Mouse (Mus musculus) limb, embryonic 12.5 days (tissue): ENCODE measurements around the gene Nop2. TPM values are rescaled to one million over a fixed set of nuclear protein-coding genes. Genes with fewer than 3 reads are reported as not detected.
A peak's percentile ranks its signal among the peaks of the same experiment; 100 is the strongest.

Experiments used
- ATAC-seq: fragments of 200-750 bp; cut with Nextera tagmentation; 2 replicates; pipeline ENCODE4 v1.8.0; 2017; ENCODE audit warnings: low read depth, moderate TSS enrichment; ENCODE audit not compliant: insufficient number of reproducible peaks, insufficient read depth, low FRiP score, low TSS enrichment
- H3K27ac ChIP-seq: fragments of 300-500 bp; sonication (generic); 2 replicates; pipeline ENCODE4 v1.5.1; 2016; ENCODE audit warnings: mild to moderate bottlenecking, moderate library complexity
- H3K27me3 ChIP-seq: fragments of 300-500 bp; sonication (generic); 2 replicates; pipeline ENCODE4 v1.6.1; 2016; ENCODE audit warnings: mild to moderate bottlenecking, moderate library complexity
- H3K36me3 ChIP-seq: fragments of 300-500 bp; sonication (generic); 2 replicates; pipeline ENCODE4 v1.6.1; 2016; ENCODE audit warnings: mild to moderate bottlenecking, moderate library complexity
- H3K4me1 ChIP-seq: fragments of 300-500 bp; sonication (generic); replicated peaks from 2 replicates; pipeline ENCODE4 v1.6.1; 2016
- H3K4me2 ChIP-seq: fragments of 300-500 bp; sonication (generic); 2 replicates; pipeline ENCODE4 v1.6.1; 2016; ENCODE audit warnings: mild to moderate bottlenecking, moderate library complexity
- H3K4me3 ChIP-seq: fragments of 300-500 bp; sonication (generic); replicated peaks from 2 replicates; pipeline ENCODE4 v1.5.1; 2016; ENCODE audit warnings: mild to moderate bottlenecking
- H3K9ac ChIP-seq: fragments of 300-500 bp; sonication (generic); replicated peaks from 2 replicates; pipeline ENCODE4 v1.6.1; 2016; ENCODE audit warnings: mild to moderate bottlenecking, moderate library complexity
- H3K9me3 ChIP-seq: fragments of 300-500 bp; sonication (generic); 2 replicates; pipeline ENCODE4 v1.6.1; 2016; ENCODE audit warnings: mild to moderate bottlenecking, moderate library complexity
- WGBS: fragments of 180-500 bp; shearing (Covaris S2); methylation state at CpG from one replicate; pipeline ENCODE4 v1.1.7; 2016; 5-methylcytosine and 5-hydroxymethylcytosine counted together
- polyA plus RNA-seq: library from polyadenylated mRNA; unstranded; fragments of >200 nt; fragmentation: Nextera tagmentation; extraction: Ambion mirVana; gene quantifications from 2 replicates; pipeline ENCODE4 v1.2.1, GENCODE M21; 2016

Gene Nop2
- polyA plus RNA-seq, 1 experiment from 2014 or later = 72.6 TPM

DNA sequence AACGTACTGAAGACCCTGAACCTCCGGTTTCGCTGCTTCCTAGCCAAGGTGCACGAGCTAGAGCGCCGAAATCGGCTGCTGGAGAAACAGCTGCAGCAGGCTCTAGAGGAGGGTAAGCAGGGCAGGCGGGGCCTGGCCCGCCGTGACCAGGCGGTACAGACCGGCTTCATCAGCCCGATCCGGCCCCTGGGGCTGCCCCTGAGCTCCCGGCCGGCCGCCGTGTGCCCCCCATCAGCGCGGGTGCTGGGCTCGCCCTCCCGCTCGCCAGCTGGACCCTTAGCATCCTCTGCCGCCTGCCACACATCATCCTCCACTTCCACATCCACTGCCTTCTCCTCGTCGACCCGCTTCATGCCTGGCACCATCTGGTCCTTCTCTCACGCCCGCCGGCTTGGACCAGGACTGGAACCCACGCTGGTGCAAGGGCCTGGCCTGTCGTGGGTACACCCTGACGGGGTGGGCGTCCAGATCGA, 13.8 kb downstream of the Nop2 start:
- peaks cover 40% of the 10 kb centered on the region for H3K4me1 ChIP-seq
- peak overlapping the region; percentile 97 for H3K4me2 ChIP-seq
- H3K27ac ChIP-seq = peak overlapping the region; percentile 95
- H3K9ac ChIP-seq = peak overlapping the region; percentile 90
- no peaks in the 10 kb centered on the region for H3K9me3 ChIP-seq
- peak; percentile 63; the same call in 1 of the 2 replicates for ATAC-seq
- under 1% methylated on average over 35 of the region's 35 CpGs for WGBS
- H3K4me3 ChIP-seq = peak overlapping the region; percentile 82
- no peaks in the 10 kb centered on the region for H3K27me3 ChIP-seq
- H3K36me3 ChIP-seq = peaks cover 50% of the 10 kb centered on the region

DNA sequence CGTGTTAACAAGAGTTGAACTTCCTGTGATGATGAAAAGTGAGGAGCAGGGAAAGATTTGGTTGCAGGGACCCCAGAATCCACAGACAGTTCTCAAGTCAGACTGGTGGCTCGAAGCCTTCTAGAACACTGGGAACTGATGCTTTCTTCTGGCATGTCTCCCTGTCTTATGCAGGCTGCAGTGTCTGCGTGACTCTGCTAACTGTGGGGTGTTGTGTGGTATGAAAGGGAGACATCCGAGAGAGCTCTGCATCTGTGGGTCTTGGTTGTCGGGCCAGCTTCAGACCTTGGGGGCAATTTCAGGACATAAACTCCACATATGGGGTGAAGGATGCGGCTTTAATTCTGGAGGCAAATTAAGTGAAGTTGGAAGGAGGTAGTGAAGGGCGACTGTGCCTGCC, 14.4 kb downstream of the Nop2 start:
- H3K4me2 ChIP-seq = peak overlapping the region; percentile 97
- peak overlapping the region; percentile 95; the same call in 1 of the 2 replicates for H3K27ac ChIP-seq
- H3K4me1 ChIP-seq = peaks cover 40% of the 10 kb centered on the region
- peak overlapping the region; percentile 82 for H3K4me3 ChIP-seq
- no peaks in the 10 kb centered on the region for H3K9me3 ChIP-seq
- no peak for ATAC-seq
- peaks cover 48% of the 10 kb centered on the region for H3K36me3 ChIP-seq
- H3K9ac ChIP-seq = peak overlapping the region; percentile 90
- no peaks in the 10 kb centered on the region for H3K27me3 ChIP-seq
- 55% methylated on average over 7 of the region's 7 CpGs for WGBS

DNA sequence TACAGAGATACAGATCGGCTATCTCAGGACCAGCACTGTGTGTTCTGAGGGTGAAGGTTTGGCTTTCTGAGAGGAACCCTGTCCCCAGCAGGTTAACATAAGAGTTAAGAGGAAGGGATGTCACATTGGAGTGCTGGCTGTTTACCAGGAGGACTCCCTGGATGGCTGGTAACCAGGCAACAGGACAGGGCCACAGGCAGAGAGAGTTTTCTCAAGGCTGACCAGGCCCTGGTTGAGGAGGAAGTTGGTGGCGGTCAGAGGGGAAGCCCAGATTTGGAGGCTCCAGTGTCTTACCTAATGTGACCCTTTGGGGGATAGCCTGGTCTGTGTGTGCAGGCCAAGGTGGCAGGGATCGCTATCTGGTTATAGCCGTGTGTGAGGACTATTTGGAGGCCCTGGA, 15.1 kb downstream of the Nop2 start:
- Histone ChIP-seq H3K9me3 (no peaks in the 10 kb centered on the region), H3K4me3 (peak overlapping the region; percentile 82), H3K4me1 (peaks cover 40% of the 10 kb centered on the region), H3K36me3 (peaks cover 48% of the 10 kb centered on the region), H3K4me2 (peak overlapping the region; percentile 97), H3K27ac (0 out of 2 replicates have a peak overlapping the region, but pooled peaks have one; percentile 31), H3K9ac (peak overlapping the region; percentile 90), H3K27me3 (no peaks in the 10 kb centered on the region)
- ATAC-seq = no peak
- 87% methylated on average over 4 of the region's 4 CpGs for WGBS

DNA sequence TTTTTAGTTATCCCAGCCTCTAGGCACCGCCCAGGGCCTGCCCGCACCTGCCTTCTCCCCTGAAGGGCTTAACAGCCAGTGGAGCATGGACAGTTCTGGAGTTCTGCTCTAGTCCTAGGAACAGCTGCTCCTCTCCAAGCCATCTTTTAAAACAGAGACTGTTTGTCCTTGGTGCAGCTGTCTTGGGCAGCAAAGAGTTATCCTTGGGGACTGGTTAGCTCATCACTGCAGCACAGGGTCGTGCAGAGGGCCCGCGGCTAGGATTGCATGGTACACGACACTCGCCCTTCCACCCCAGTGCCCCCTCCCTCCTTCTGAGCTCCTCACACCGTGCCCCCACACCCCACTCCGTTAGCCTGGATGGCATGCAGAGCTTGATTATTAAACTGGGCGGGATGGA, 15.6 kb downstream of the Nop2 start:
- 67% methylated on average over 9 of the region's 10 CpGs for WGBS
- H3K9ac ChIP-seq = 0 out of 2 replicates have a peak overlapping the region, but pooled peaks have one; percentile 28
- peaks cover 48% of the 10 kb centered on the region for H3K36me3 ChIP-seq
- H3K4me2 ChIP-seq = peak overlapping the region; percentile 97; the same call in 1 of the 2 replicates
- H3K9me3 ChIP-seq = no peaks in the 10 kb centered on the region
- 0 out of 2 replicates have a peak overlapping the region, but pooled peaks have one; percentile 82 for H3K4me3 ChIP-seq
- H3K27ac ChIP-seq = 0 out of 2 replicates have a peak overlapping the region, but pooled peaks have one; percentile 1
- ATAC-seq = no peak
- no peaks in the 10 kb centered on the region for H3K27me3 ChIP-seq
- peaks cover 40% of the 10 kb centered on the region for H3K4me1 ChIP-seq

DNA sequence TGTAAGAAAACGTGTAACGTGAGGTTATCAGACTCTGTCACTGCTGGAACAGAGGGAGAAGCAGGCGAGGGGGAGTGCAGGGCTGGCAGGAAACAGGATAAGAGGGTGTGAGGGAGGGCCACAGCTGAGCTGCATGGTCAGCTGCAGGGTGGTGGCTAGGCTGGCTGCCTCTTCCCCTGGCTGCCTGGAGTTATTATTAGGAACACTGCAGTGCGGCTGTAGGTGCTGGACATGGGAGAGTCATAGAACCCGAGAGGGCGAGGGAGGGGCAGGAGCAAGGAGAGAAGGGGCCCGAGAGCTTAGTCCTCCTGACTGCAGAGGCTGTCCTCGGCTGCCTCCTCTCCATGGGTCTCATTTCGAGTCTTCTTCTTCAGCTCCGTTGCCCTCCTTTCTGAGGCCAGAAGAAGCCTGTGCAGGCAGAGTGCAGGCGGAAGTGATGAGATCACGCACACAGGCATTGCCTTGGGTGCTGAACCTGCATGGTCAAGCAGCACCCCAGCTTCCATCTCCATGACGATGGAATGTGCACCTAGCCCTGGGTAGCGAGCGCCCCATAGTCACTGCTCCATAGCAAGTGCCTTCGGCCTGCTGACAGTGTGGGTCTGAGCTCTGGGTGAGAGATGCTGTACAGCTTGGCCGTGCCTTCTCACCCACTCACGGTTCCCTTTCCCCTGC, 16.7 kb downstream of the Nop2 start:
- H3K9me3 ChIP-seq = no peaks in the 10 kb centered on the region
- H3K27me3 ChIP-seq = no peaks in the 10 kb centered on the region
- 75% methylated on average over 18 of the region's 18 CpGs for WGBS
- no peak overlapping the region; the same call in 1 of the 2 replicates for H3K4me3 ChIP-seq
- H3K4me2 ChIP-seq = peak overlapping the region; percentile 1; the same call in 1 of the 2 replicates
- H3K27ac ChIP-seq = peak overlapping the region; percentile 53; the same call in 1 of the 2 replicates
- peaks cover 49% of the 10 kb centered on the region for H3K36me3 ChIP-seq
- peaks cover 40% of the 10 kb centered on the region for H3K4me1 ChIP-seq
- no peak for ATAC-seq
- H3K9ac ChIP-seq = peak overlapping the region; percentile 37; the same call in 1 of the 2 replicates

DNA sequence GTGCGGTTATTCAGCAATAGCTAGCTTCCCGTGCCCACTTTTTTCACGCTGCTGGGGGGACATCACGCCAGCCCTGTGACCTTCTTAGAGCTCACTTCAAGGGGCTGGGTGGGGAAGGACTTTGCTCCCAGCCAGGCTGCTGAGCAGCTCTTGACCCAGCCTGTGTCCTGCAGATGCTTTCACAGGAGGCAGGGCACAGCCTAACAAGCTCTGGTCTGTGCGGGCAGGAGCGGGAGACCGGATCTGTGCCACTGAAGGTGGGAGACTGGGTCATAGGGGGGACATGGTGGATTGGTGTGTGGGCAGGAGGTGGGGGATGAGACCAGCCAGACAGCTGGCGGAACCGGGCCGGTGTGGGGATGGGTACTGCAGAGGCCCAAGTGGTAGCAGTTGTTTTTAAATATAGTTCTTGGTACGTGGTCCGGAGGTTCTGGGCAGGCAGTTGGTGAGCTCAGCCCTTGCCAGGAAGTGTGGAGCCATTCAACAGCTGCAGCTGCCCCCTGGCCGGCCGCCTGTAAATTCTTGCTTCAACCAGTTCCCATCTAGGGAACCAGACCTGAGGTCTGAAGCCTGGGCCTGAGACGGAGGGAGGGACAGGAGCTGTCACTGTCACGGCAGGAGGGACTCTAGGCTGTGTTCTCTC, 17.3 kb downstream of the Nop2 start:
- peak overlapping the region; percentile 53 for H3K27ac ChIP-seq
- no peaks in the 10 kb centered on the region for H3K9me3 ChIP-seq
- peaks cover 50% of the 10 kb centered on the region for H3K36me3 ChIP-seq
- ATAC-seq = no peak
- peaks cover 39% of the 10 kb centered on the region for H3K4me1 ChIP-seq
- no peak overlapping the region; the same call in 1 of the 2 replicates for H3K4me3 ChIP-seq
- no peaks in the 10 kb centered on the region for H3K27me3 ChIP-seq
- H3K9ac ChIP-seq = no peak overlapping the region; the same call in 1 of the 2 replicates
- 77% methylated on average over 16 of the region's 16 CpGs for WGBS
- peak overlapping the region; percentile 1; the same call in 1 of the 2 replicates for H3K4me2 ChIP-seq

DNA sequence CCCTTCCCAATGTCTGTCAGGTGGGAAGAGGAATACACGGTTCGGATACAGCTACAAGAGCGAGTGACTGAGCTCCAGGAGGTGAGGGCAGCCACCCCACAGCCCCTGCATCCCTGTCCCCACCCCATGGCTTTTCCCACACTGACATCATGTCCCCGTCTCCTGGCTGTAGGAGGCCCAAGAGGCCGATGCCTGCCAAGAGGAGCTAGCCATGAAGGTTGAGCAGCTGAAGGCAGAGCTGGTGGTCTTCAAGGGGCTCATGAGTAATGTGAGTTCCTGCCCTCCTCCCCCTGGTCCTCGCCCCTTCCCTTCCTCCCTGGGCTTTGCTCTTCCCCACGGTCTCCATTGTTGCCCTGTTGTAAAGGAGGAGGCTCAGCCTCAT, 17.9 kb downstream of the Nop2 start:
- Histone ChIP-seq H3K36me3 (peaks cover 49% of the 10 kb centered on the region), H3K9ac (no peak overlapping the region), H3K9me3 (no peaks in the 10 kb centered on the region), H3K27me3 (no peaks in the 10 kb centered on the region), H3K4me1 (peaks cover 34% of the 10 kb centered on the region), H3K4me2 (no peak overlapping the region), H3K27ac (peak overlapping the region; percentile 53; the same call in 1 of the 2 replicates), H3K4me3 (no peak overlapping the region)
- no peak for ATAC-seq
- WGBS = 74% methylated on average over 7 of the region's 7 CpGs

DNA sequence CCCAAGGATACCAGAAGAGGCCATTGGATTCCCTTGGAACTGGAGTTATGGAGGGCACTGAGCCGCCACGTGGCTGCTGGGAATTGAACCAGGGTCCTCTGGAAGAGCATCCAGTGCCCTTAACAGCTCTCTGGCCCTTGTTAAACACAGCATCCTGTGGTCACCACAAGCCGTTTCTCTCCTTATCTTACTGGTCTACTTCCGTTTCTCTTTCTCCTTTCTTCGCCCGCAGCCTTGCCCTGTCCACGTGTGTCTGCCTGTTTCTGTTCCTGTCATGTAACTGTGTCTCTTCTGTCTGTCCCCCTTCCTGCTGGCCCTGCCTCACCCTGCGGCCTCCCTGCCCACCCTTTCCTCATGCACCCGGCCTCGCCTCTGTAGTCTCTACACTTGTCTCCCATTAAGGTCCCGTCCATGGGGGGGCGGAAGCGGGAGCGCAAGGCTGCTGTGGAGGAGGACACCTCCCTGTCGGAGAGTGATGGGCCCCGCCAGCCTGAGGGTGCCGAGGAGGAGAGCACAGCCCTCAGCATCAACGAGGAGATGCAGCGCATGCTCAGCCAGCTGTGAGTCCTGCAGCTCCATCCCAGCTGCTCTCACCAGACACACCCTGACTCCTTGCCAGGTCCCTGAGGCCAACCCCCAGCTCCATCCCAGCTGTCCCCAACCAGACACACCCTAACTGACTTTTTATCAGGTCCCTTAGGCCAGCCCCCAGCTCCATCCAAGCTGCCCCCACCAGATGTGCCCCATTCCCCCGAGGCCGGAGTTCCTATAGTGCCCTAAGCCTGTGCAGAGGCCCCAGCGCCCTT, 20.7 kb downstream of the Nop2 start:
- Histone ChIP-seq H3K4me2 (no peak overlapping the region), H3K9ac (0 out of 2 replicates have a peak overlapping the region, but pooled peaks have one; percentile 12), H3K4me1 (peaks cover 12% of the 10 kb centered on the region; the same call in 1 of the 2 replicates), H3K27ac (no peak overlapping the region), H3K27me3 (no peaks in the 10 kb centered on the region), H3K9me3 (no peaks in the 10 kb centered on the region), H3K4me3 (no peak overlapping the region), H3K36me3 (peaks cover 75% of the 10 kb centered on the region)
- 81% methylated on average over 22 of the region's 22 CpGs for WGBS
- no peak for ATAC-seq

DNA sequence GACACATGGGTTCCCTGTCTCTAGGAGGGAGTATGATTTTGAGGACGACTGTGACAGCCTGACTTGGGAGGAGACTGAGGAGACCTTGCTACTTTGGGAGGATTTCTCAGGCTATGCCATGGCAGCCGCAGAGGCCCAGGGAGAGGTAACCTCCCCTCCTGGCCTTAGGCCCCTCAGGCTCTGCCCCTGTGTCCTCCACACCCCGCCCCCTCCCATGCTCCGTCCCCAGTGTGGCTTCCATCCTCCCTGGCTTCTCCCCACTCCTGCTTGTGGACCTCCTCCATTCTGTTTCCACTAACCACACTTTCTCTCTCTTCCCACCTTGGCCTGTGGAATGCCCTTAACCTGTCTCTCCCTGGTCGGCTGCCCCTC, 21.3 kb downstream of the Nop2 start:
- no peaks in the 10 kb centered on the region for H3K27me3 ChIP-seq
- H3K9me3 ChIP-seq = no peaks in the 10 kb centered on the region
- no peak overlapping the region for H3K27ac ChIP-seq
- WGBS = 88% methylated on average over 5 of the region's 5 CpGs
- 0 out of 2 replicates have a peak, but pooled peaks cover 8% of the 10 kb centered on the region for H3K4me1 ChIP-seq
- H3K9ac ChIP-seq = no peak overlapping the region
- H3K4me2 ChIP-seq = no peak overlapping the region
- no peak for ATAC-seq
- no peak overlapping the region for H3K4me3 ChIP-seq
- peaks cover 81% of the 10 kb centered on the region for H3K36me3 ChIP-seq

- H3K27me3 ChIP-seq = no peaks in the 10 kb centered on the region
- WGBS = 91% methylated on average over 4 of the region's 4 CpGs
These were observed 22.0 kb downstream of the Nop2 start for GRCm38 (mm10) chr6:125153682-125154081.

More at GRCm38 (mm10) chr6:125153682-125154081, 22.0 kb downstream of the Nop2 start:
- H3K27ac ChIP-seq = no peak overlapping the region
- H3K9ac ChIP-seq = no peak overlapping the region
- no peak for ATAC-seq
- H3K4me2 ChIP-seq = no peak overlapping the region
- no peaks in the 10 kb centered on the region for H3K9me3 ChIP-seq
- 0 out of 2 replicates have a peak, but pooled peaks cover 5% of the 10 kb centered on the region for H3K4me1 ChIP-seq
- H3K36me3 ChIP-seq = peaks cover 82% of the 10 kb centered on the region
- H3K4me3 ChIP-seq = no peak overlapping the region
